Mouse (Mus musculus) cerebellum, postnatal 36 days (tissue): ENCODE measurements around the gene Sarnp.

Experiments used
- DNase-seq, 2 experiments: peaks; one replicate each; pipeline ENCODE4 v3.0.0; 2021 to 2022; ENCODE audit warnings: mixed read lengths in 2 of 2

Sarnp gene

DNA sequence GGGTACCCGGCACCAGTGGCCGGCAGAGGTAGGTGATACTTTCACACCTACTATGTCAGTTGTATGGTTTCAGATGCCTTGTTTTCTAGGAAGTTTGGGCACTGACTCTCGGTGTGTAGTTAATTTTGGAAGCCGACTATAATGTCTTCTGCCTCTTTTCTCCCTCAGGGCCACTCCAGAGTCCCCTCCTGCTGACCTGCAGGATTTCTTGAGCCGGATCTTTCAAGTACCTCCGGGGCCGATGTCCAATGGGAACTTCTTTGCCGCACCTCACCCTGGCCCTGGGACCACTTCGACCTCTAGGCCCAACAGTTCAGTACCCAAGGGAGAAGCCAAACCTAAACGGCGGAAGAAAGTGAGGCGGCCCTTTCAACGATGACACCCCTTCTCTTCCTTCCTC lies at the start of gene Sarnp:
Sarnp (plus strand) TSS at position 301 of the 400 bp plus-strand sequence.
- DNase-seq: no peak

DNA sequence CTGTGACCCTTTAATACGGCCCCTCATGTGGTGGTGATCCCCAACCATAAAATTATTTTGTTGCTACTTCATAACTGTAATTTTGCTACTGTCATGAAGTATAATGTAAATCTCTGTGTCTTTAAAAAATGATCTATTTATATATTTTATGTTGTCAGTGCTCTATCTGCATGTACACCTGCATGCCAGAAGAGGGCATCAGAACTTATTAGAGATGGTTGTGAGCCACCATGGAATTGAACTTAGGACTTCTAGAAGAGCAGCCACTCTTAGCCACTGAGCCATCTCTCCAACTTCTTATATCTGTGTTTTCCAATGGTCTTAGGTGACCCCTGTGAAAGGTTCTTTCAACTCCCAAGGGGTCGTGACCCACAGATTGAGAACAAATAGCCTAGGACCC lies 44.2 kb upstream of the Sarnp start:
- DNase-seq: no peak

DNA sequence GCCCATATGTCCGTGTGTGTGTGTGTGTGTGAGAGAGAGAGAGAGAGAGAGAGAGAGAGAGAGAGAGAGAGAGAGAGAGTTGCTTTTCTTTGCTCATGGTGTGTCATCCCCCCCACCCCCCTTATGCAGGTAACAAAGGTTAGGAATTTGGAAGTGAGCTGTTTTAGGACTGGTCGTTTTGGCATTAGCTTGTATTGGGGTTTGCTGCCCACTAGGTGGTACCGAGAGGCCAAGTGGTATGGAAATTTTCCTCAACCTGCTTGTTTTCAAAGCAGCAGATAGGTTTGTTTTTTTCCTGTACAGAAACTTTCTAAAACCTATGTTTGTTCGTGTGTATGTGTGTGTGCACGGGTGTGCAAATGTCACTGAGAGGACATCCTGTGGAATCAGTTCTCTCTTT lies 43.4 kb upstream of the Sarnp start:
- no peak for DNase-seq

DNA sequence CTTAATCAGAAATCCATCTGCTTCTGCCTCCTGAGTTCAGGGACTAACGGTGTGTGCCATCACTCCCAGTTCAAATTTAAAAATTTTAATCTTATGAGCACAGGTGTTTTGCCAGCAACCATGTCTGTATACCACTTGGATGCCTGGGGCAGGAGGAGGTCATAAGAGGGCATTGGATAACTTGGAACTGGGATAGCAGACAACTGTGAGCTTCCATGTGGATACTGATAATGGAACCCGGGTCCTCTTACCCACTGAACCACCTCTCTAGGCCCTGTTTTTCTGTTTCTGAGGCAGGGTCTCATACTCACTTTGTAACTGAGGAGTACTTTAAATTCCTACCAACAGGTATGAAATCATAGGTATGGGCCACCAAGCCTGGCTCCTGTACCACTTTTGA lies 38.7 kb upstream of the Sarnp start:
- no peak for DNase-seq

DNA sequence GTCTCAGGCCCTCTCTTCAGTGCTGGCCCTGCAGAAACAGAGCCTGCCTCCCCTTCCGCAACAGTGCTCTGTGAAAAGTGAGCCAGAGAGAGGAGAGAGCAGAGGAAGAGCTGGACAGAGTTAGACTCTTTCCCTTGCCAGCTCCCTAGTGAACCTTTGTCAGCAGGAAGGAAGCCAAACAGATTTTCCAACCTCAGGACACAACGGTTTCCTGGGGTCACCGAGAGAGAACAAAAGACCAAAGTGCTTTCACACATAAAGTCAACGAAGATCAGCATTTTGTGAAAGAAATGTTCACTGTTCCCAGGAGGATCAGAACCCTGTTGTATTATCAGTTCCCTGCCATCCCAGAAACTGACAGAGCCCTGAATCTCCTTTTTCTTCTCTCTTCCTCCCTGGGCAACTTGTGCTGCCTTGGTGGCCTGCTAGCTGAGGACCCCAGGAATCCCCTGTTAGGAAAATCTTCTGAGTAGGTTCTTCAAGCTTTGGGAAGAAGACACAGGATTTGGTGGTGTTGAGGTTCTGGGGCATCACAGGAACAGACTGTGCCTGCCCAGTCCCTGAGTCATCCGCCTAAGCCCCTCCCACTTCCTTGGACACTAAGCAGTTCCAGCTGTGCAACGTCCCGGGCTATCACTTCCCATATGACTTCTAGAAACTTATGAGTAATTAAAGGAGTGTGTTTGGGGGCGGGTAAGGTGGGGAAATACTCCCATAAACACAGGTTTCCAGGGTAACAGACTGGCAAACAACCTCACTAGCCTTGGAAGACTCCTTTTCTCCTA lies 37.9 kb upstream of the Sarnp start:
- no peak for DNase-seq

DNA sequence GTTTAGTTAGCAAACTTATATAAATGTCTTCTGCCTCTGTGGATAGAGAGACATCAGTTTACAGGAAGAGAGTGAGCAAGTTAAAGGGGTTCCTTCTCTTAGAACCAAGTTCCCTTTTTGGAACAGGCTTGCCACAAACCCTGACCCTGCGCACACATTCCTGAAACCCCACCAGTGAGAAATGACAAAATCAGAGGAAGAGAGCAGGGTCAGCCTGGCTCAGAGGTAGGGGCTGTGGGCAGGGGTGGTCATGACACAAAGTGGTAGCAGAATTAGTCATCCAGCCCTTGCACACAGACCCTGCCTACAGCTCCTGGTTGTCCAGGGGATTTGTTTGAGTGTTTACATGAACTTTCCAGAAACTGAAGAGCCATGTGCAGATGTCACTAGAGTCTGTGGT lies 36.9 kb upstream of the Sarnp start:
- DNase-seq: no peak

DNA sequence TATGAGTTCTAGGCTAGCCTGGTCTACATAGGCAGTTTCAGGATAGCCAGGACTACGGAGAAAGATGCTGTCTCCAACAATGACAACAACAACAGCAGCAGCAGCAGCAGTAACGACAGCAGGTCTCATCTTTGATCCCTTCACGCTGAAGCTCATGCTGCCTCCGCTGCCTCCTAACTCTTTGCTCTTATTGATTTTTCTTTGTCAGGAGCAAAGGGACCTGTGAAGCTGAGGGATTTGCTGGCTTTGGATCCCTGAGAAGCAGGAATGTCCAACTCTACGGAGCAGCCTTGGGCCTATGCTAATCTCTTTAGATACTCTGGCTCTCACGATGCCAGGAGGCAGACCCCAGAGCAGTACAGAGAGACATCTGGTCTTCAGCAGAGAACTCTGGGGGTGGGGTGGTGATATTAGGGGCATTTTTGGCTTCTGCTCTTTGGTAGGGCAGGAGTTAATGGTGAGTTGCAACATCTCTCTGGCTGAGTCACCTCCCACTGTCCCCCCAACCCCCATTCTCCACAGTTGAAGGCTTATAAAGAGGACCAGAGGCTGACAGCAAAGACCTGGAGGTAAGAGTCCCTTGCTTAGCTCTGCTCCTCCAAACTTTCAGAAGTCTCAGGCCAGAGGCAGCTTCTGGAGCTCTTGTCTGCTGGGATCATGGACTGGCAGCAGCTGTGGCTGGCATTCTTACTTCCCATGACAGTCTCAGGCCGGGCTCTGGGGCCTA lies 26.6 kb upstream of the Sarnp start, which contains the start of gene Mmp19:
Mmp19 (plus strand) TSS at position 513 of the 727 bp plus-strand sequence.
- no peak for DNase-seq

DNA sequence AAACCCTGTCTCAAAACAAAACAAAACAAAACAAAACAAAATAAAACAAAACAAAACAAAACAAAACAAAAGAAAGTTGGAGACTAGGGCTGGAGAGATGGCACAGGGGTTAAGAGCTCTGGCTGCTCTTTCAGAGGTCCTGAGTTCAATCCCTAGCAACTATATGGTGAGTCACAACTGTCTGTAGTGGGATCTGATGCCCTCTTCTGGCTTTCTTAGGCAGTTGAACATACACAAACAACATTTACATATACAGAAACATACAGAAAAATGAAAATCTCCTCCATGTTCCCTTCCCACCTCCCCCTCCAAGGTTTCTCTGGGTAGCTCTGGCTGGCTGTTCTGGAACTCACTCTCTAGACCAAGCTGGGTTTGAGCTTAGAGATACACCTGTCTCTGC lies 25.1 kb upstream of the Sarnp start:
- no peak for DNase-seq

DNA sequence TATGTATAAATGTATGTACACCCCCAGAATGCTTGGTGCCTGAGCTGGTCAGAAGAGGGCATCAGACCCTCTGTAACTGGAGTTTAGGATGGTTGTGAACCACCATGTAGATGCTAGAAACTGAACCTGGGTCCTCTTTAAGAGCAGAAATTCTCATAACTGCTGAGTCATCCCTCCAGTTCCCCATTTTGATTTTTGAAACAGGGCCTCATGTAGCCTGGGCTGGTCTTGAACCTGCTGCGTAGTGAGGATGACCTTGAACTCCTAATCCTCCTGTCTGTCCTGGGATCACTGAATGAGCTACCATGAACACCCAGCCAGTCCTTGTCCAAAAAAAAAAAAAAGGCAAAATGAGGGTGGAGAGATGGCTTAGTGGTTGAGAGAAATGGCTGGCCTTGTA lies 23.9 kb upstream of the Sarnp start:
- no peak for DNase-seq

DNA sequence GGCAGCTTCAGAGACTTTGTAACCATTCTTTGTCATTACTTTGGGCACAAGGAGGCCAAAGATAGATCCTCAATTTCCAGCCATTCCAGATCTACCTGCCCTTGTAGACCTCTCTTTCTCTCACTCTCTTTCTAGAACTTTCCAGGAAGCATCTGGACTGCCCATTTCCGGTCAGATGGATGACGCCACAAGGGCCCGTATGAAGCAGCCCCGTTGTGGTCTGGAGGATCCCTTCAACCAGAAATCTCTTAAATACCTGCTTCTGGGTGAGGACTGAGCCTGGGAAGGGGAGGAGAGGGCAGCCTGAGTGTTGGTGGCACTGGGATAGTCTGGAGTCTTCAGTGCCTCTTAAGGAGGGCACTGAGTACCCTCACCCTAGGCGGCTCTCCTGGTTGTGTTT lies 22.7 kb upstream of the Sarnp start:
- DNase-seq: no peak

DNA sequence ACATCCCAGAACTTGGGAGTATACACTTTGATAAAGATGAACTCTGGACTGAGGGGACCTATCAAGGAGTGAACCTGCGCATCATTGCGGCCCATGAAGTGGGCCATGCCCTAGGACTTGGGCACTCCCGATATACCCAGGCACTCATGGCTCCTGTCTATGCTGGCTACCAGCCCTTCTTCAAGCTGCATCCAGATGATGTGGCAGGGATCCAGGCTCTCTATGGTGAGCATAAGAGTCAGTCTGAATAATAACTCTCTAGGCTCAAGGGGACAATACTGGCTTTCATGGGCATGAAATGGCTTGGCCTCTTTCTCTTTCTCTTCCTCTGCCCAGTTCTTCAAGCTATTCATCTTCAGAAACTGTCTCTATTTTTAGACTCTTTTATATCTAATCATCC lies 21.6 kb upstream of the Sarnp start:
- DNase-seq: no peak

DNA sequence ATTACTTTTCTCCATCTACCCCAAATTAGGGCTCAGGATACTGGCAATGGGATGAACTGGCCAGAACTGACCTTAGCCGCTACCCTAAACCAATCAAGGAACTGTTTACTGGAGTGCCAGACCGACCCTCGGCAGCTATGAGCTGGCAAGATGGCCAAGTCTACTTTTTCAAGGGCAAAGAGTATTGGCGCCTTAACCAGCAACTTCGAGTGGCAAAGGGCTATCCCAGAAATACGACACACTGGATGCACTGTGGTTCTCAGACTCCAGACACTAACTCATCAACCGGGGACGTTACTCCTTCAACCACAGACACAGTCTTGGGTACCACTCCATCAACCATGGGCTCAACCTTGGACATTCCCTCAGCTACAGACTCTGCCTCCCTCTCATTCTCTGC lies 18.5 kb upstream of the Sarnp start:
- DNase-seq: no peak

DNA sequence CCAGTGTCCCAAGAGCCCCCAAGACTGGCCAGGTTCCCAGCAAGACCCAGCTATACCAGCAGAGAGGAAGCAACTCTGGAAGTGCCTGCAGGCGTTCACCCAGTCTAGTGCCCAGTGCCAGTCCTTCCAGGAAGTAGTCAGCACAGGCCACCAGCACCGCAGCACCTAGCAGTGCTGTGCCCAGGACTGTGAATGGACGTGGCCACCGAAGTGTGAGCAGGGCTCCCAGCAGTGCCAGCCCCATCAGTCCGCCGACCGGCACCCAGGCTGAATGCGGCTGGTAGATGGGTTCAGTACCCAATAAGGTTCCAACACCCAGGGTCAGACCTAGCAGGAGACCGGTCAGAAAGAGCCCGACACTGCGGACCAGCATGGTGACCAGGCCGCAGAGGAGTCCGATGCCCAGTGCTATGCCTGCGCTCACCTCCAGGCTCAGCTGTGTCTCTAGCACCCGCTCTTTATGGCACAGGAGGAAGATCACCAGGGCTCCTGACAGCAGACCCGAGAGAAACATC lies 15.1 kb upstream of the Sarnp start:
- no peak for DNase-seq

DNA sequence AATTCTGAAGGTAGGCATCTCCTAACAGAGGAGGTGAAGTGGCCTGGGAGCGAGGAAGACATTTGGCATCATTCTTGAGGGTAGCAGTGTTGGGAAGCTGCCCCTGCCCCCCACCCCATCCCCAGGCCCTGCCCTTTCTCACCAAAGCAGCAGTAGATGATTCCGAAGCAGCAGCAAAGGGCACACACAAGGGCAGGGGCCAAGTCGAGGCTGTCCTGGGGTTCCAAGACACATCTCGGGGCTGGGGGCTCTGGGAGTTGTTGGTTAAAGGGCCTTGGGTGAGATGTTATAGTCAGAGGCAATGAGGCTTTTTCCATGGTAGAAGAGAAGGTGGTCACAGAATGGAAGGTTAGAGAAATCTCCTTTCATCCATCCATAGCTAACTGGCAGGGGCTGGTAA lies 14.2 kb upstream of the Sarnp start:
- no peak for DNase-seq

DNA sequence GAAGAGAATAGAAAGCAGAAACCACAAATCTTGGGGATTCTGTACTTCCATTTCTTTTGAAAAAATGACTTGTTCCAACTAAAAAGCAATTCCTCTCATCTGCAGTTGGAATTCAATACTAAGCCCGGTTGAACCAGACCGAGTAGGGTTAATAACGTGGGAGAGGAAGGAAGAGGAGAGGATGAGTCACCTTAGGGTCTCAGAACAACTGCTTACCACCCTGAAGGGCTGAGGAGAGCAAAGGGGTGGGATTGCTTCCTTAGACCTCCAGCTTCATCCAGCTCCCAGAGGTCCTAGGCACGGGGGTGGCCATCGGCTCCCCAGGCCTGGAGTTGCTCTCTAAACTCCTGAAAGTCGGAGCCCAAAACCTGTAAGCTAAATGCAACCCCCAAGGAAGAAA lies 13.8 kb upstream of the Sarnp start:
- no peak for DNase-seq

DNA sequence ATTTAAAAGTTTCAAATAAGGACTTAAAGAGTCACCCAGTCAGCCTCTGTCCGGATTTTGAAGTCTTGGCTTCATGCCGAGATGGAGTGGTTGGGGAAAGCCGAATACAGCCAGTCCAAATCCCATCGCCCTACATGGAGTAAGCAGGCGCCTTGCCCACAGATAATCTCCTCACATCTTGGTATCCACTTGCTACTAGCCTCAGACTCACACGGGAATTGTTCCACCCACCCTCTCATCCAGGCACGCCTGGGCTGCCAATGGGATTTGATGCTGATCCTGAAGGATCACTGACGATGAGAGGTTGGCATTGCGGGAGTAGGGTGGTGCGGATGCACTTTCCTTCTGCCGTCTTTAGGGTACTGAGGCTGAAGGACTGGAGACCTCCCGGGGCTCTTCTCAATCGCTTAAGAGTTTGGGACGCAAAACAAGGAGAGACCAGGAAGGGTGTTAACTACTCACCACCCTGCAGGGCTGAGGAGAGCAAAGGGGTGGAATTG lies 13.3 kb upstream of the Sarnp start, which contains the start of gene Dnajc14:
Dnajc14 (plus strand) TSS at position 292 of the 500 bp plus-strand sequence.
- peak; percentile 64 to 67 for DNase-seq

DNA sequence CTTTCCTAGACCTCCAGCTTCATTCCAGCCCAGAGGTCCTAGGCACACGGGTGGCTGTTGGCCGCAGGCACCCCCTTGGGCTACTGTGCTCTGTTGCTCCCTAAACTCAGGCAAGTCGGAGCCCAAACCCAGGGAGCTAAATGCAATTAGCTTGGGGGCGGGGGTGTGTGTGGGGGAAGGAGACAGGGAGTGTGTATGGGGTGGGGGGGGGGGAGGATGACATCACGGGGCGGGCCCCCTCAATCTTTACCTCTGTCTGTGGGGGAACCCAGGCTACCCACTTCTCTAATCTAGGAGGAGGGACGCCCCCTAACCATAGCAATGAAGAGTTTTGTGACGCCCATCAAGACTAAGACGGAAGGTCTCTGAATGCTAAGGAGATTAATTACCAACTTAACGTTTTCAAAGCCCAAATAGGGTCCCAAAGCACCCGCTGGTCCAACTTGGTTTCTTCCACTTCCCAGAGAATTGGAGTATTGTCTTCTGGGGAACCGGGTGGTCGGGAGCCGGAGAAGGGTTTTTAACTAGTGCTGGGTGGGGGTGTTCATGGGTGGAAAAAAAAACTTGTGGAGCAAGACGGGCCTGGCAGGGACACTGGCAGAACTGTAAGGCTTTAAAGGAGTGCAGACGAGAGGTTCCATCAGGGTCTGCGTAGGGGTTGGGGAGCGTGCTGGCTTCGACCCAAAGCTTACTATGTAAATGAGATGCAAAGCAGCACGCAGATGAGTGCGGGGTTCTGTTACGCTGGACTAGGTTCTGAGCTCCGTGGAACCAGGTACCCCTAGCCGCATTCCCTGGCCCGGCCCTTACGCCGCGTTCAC lies 12.7 kb upstream of the Sarnp start, which contains the start of gene Tmem198b:
Tmem198b (minus strand) TSS at position 100 of the 821 bp plus-strand sequence.
- DNase-seq: peak; percentile 54 to 70

DNA sequence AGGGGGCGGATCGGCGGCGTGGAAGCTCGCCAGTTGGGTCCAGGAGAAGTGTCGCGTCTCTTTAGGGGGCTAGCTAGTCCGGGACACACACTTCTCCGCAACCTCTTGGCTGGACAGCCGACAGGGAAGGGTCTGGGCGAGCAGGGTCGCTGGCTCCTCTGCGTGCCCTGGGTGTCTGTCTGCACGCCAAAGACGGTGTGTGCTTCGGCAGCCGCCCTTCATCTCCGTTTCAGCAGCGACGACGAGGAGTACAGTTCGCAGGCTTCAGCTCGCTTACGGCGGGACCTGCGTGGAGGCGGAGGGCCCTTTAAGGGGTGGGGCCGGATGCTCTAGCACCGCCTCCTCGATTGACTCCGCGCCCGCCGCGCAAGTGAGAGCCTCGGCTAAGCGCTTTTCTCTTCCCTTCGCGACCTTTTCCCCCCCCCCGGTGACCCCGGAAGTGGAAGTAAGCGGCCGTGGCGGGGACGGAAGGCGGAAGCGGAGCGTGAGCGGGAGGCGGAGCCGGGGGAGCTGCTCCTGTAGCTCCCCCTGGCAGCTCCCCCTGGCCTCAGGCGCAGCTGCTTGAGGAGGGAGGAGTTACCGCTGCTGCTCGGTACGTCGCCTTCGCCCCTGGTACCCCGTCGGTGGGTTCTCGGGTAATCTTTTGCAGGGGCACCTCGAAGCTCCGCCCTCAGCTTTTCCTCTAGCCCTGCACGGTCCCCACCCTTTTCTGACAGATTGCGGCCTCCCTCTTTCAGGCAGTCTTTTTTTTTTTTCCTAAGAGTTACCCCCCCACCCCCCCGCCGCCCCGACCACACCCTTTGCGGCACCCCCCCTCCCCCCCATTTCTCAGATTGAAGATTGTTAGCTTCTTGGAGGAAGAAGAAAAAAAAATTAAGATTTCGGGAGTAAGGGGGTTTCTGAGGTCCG lies 11.8 kb upstream of the Sarnp start:
- DNase-seq: peak; percentile 90 to 96

DNA sequence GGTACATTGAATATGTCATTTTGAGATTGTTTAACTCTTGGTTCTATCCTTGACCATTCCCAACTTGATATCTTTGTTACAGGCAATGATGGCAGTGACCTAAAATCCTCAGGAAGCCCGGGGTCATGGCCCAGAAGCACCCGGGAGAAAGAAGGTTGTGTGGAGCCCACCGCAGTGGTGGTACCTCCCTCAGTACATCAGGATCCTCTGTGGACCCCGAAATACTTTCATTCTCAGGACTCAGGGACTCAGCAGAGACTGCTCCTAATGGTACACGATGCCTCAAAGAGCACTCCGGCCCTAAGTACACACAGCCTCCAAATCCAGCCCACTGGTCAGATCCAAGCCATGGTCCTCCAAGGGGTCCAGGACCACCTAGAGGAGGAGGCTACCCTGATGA lies 11.0 kb upstream of the Sarnp start:
- no peak for DNase-seq

DNA sequence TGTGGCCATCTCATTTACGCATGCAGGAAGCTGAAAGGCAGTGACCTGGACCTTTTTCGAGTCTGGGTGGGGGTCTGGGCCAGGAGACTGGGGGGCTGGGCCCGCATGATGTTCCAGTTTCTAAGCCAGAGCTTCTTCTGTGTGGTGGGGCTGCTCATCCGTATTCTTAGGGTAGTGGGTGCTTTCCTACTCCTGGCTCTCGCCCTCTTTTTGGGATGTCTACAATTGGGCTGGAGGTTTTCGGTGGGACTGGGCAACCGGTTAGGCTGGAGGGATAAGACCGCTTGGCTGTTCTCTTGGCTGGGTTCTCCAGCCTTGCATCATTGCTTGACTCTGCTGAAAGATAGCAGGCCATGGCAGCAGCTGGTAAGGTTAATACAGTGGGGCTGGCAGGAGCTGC lies 10.1 kb upstream of the Sarnp start:
- DNase-seq: no peak

DNA sequence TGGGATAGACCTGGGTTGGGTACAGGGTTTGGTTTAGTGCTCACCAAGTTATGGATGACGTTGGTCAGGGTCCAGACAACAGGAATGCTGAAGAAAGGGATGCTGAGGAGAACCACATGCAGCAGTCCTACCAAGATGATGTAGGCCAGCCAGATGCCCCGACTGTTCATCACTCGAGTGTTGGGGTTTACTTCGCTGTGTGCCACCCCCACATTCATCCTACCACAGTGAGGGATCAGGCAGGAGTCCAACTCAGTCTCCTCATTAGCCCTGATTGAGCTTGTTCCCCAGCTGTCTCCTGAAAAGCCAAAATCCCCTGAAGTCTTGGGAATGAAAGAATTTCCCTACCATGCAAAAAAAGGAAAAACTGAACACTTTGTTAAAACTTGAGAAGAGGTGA lies 3.1 kb downstream of the Sarnp start:
- no peak for DNase-seq
